Mouse (Mus musculus): ENCODE data around the gene Wdr60.

Gene Wdr60

DNA sequence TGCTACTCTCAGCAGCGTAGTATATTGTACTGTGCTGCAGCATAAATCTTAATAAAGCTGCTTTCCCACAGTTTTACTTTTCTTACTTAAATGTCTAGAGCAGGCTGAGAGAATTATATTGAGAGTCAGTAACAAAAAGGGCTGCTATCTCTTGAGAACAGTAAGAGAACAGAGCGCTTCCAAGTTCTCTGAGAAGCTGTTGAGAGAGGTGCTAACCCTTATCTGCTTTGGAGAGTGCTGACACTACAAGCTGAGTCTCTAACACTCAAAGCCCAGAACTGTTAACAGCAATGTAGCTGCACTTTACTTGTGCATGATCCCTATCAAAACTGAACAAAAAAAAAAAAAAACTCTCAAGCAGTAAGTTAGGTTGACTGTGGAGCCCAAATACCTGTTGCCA is 2.5 kb upstream of the Wdr60 start:
- no peak for DNase-seq (ENCODE audit: low read depth)

DNA sequence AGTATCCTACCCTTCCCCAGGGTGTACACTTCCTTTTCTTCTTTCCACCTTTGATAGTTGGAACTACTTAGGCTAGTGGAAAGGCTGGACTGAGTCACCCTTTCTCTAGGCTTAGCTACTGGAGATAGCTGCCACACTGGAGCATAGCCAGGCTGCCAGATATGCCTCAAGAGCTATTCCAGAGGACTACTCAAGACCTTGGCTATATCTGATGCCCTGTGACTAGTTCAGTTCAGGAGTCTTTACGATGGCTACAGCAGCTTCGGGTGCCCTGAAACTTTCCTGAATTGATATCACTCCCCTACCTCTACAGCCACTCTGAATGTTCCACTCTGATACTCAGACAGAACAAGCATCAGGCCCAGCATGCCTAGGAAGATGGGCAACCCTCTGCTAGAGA is 1.9 kb upstream of the Wdr60 start:
- DNase-seq (ENCODE audit: low read depth), result no peak

DNA sequence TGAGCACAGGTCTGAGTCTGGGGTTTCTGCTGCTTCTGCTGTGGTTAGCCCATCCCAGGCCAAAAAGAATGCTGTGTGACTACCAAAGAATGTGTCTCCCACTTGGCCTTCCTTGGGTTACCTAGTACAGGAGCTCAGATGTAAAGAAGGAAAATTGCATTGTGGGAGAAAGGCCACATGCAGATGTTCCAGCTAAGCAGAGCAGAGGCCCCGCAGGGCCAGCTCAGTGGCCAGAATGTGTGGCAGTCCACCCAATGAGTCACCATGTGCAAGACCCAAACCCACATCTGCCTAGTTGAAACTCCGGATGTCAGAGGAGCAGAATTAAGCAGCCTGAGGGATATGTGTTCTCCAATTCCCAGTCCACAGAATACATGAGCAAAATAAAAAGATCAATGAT is 4.5 kb downstream of the Wdr60 start:
- DNase-seq (ENCODE audit: low read depth), result peak; percentile 67

DNA sequence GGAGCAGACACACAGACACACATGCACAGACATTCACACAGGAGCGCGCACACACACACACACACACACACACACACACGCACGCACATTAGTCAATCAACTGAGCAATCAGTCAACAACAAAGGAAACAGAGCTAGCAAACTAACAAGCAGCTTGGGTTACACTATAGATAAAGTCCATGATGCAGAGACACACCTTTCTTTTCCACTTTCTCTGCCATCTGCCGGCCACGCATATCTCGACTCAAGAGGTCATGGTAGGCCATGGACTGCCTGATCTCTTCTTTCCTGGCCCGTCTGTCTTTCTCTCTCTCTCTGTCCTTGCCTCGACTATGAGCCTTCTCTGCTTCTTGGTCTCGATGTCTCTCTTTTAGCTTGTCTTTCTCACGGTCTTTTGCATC is 7.2 kb downstream of the Wdr60 start:
- DNase-seq (ENCODE audit: low read depth), result no peak

DNA sequence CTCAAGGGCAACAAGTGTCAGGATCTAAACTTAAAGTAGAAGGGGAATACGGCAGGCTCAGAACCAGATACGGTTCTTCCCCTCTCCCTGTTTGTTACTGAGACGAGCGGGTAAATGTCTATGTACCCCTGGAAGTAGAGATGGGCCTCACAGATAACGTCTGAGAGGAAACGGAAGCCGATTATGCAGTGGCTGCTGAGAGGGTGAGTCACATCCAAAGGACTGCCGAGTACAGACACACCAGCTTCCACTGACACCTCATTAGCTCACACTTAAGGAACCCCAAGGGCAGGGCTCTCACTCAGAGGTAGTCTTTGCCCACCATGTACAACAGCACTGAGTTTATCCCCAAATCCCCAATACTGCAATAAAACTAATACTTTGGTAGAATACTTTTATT is 8.2 kb downstream of the Wdr60 start:
- DNase-seq (ENCODE audit: low read depth), result peak; percentile 90

DNA sequence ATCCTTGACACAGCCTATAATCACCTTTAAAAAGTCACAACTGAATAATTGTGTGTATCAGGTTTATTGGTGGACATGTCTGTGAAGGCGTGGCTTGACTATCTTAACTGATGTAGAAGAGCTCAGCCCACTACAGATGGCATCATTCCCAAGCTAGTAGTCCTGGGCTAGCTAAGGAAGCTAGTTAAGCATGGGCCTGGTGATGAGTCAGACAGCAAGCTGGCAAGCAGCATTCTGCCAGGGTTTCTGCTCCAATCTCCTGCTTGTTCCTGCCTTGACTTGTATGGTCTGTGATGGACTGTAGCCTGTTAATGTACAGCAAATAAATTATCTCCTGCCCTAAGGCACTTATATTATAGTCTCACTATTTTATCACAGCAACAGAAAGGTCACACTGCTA is 18.2 kb downstream of the Wdr60 start:
- peak; percentile 52 for DNase-seq (ENCODE audit: low read depth)

DNA sequence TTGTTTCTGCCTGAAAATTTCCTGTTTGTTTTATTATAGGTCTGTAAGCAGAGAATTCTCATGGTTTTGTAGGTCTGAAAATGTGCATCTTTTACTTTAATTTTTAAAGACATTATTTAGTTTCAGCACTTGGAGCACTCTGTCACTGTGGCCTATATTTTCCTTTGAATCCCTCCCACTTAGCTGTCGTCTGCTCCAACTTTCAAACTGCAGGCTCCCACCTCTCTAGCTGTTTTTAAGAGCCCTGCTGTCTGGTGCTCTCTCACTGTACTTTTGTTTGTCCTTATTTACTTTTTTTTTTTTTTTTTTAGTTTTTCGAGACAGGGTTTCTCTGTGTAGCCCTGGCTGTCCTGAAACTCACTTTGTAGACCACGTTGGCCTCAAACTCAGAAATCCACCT is 24.0 kb downstream of the Wdr60 start:
- DNase-seq (ENCODE audit: low read depth), result no peak

DNA sequence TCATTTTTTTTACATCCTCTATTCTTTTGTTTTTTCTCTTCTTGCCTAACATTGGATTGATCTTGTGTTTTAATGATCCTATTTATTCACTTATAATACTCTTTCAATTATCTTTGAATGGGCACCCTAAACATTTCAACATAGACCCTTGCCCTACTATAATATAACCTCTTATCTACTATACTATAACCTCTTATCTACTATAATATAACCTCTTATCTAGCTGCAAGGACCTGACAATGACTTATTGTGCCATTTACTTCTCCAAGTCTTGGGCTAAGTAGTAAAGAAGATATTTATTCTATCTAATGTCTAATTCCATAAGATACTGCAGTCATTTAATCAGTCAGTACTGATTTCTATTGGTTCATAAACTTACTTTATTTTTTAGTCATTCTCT is 24.5 kb downstream of the Wdr60 start:
- DNase-seq (ENCODE audit: low read depth), result no peak

DNA sequence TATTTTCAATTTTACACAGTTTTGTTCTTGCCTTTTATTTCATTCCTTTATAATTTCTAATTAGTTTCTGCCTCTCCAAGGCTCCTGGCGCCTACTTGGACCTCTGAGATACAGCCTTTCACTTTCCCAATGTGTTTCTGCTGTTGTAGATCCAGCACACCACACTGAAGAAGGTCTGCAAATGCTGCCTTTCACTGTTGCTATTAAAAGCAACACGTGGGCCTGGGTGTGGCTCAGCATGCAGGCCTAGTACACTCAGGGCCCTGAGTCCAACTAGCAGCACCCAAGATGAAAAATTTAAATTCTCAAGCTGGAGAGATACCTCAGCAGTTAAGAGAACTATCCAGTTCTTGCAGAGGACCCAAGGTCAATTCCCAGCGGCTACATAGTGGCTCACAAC is 26.2 kb downstream of the Wdr60 start:
- no peak for DNase-seq (ENCODE audit: low read depth)

DNA sequence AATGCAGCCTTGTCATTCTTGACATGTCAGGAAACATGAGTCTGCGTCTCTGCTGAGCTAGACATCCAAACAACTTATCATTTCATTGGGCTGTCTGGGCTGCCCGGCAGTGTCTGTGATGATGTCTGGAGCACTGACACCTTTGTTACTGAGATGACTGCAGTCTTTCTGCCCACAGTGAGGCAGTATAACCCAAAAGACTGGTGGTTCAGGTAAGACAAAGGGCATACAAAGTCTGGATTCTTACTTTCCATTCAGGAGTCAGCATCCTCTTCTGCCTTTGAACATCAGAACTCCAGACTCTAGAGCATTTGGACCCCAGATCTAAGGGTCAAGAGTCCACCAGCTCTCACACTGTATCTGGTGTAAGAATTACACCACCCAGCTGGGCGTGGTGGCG is 27.5 kb downstream of the Wdr60 start:
- peak; percentile 49 for DNase-seq (ENCODE audit: low read depth)

DNA sequence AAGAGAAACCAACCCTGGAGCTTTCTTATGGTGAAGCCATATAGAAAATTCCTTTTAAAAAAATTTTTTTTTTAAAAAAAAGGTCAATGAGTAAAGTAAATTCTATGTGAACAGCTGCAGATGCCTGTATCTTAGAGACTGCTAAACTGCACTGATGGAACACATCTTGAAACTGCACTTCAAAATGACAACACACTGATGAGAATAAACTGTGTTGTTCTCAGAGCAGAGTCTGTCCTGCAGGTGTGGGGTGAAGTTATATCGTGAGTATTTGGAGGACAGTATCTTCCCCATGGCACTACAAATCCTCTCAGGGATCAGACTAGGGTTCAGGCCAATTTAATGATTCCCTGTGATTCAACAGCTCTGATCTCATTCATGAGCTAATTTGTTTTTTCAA is 30.8 kb downstream of the Wdr60 start:
- DNase-seq (ENCODE audit: low read depth), result no peak

DNA sequence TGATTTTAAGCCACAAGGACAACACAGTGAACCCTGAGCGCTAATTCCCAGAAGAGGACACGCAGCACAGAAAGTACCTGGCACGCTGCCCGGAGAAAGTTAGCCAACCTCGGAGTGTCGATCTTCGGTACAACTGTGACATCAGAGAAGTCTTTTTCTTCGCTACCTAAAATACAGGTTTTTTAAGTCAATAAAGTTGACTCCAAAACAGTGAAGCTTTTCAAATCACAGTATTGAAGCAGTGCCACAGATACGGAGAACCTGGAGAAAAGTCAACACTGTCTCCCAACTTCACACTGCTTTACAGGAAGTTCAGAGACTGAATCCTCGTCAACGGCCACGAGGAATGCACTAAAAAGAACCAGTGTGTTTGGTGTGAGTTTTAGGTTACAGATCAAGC is 31.2 kb downstream of the Wdr60 start:
- DNase-seq (ENCODE audit: low read depth), result no peak

DNA sequence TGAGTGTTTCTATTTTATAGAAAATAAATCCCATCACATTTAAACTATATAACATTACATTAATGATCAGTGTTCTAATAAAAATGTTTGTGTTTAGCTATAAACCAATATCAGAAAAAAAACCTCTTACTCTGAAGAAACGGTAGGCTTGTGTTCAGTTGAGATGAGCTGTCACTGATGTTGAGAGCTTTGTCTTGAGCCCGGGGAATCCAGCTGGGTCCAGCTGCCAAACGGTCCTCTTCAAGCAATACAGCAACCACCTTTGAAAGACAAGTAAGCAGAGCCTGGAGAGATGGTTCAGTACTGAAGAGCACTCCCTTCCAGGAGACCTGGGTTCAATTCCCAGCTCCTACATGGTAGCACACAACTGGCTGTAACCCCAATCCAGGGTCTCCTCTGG is 33.4 kb downstream of the Wdr60 start:
- DNase-seq (ENCODE audit: low read depth), result no peak

DNA sequence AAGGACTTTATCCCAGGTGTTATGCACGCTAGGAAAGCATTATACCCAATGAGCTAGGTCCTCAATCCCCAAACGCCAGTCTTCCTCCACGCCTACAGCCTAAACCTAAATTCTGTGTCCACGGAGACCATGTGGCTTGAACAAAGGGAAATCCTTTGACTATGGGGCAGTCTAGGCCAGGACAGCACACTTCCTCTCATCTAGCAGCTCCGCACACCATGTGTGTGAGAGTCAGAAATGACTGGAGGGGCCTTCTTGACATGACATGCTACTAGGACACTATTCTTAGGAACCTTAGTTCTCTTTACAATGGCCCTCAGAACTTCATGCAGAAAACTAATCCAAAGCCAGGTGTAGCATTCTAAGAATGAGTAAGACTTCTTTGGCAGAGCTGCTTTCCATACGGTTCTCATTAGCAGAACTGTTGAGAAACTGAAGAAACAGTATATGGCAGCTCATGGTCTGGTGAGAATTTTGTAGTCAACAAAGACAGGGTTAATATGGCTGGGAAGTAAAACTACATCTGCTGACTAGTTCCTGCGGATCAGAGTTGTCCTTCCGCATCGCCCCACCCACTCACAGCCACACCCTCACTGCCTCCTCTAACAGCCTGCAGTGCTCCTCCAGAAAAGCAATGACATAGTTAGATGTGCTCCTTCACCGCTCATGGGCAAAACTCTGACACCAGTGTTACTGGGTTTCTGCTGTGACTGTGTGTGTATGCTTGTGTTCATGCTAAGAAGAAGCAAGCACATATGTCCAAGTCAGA is 36.3 kb downstream of the Wdr60 start:
- no peak for DNase-seq (ENCODE audit: low read depth)

DNA sequence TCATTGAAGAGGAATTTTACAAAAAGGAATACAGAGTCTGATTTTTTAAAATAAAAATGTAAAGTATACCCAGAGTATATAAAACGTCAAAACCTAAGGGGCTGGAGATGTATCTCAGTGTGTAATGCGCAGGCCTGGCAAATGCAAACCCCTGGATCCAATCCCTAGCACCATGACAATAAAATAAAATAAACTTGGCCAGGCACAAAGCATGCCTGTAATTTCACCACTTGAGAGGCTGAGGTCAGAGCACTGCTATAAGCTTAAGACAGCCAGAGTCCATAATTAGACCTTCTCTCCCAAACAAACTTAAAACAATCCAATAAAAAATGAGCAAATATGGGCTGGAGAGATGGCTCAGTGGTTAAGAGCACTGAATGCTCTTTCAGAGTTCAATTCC is 39.7 kb downstream of the Wdr60 start:
- no peak for DNase-seq (ENCODE audit: low read depth)

DNA sequence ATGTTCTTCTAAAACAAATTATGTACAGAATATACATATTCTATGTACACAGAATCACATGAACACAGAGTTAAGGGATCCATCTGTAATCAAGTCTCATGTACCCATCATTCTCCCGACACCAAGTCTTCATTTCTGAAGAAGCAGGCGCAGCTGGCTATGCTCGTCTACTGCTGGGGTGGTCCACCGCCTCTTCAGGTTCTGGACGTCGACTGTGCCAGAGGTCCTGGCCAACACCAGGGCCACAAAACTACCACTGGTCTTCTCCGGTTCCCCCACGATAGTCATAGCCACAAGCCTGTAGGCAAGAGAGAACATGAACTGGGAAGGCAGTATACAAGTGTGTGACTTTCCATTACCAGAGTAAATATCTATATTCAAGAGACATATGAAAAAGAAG is 55.3 kb downstream of the Wdr60 start:
- DNase-seq (ENCODE audit: low read depth), result no peak

DNA sequence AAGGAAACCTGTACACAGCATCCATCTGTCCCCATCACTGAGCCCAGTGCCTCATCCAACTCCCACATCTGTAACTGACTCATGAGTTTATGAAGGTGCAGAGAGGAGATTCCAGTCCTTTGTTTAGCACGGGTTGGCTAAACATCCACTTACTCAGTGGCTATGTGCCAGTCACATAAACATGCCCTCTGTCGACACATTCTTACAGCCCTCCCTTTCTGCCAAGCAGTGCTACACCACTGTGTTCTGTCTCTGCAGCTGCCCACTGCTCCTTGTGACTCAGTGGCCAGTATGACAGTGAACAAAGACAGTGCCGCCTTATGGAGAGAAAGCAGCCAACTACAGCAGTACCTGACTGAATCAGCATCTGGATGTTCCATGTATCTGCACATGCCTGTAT is 57.1 kb downstream of the Wdr60 start:
- no peak for DNase-seq (ENCODE audit: low read depth)

DNA sequence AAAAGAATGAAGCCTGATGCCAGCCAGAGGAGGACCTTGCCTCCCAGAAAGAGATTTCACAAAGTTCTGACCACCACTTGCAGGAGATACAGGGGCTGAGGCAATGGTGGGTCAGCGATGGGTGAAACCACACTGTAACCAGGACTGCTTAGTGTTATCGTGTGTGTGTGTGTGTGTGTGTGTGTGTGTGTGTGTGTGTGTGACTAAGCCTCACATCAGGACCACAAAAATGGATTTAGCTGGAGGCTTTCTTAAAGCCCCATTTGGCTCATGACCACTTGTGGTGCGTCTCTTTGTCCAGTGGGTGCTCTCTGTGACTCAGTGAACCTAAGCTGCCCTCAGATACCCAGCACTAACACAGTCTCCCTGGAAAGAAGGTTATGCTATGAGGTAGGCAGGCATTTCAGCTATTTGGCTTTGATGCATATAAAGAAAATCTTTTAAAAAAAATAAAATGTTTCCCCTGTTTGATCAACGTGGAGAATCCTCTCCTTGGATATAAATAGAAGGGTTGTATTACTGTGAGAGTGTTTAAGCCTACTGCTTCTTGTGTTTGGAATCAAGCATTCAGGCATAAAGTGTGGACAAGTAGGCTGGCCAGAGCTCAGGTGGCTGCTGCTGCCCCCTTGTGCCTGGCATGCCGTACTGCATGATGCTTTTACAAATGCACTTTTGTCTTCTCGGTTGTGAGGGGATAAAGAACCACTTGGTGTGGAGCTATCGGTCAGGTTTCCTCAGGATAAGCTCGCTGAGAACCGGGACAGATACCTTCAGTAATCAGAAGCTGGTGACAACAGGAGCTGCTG is 60.4 kb downstream of the Wdr60 start:
- peak; percentile 58 for DNase-seq (ENCODE audit: low read depth)

DNA sequence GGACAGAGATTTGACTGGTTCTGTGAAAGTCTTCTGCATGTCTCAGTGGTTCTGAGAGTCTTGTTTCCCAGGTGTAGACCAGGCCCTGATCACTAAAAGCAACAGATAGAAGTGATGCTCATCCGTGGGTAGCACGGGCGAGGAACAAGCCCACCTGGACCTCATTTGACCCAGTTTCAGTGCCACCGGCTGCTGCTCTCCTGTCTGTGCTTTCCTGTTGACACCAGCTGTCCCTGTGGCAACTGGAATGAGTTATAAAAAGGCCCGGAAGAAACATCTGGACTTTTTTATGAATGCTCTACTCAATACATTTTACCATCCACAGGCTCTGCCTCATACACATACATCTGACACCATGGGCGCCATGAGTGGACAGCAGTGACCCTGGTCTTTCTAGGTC is 64.0 kb downstream of the Wdr60 start:
- DNase-seq (ENCODE audit: low read depth), result no peak

DNA sequence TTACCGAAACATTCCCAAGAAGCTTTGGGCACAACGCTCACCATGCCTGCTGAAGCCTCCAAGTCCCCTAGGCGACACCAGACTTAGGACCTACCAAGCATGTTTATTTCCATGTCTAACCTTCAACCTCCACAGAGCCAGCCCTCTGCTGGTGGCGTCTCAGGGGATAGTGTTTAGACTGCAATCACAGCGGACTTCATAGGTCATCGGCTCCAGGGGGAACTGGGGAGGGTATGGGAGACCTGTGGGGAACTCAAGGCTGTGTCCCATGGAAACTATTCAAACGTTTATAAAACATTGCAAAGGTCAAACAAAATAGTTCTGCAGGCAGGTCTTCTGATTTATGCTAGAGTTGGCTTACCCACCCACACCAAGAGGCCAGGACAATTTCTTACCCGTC is 66.6 kb downstream of the Wdr60 start:
- no peak for DNase-seq (ENCODE audit: low read depth)

DNA sequence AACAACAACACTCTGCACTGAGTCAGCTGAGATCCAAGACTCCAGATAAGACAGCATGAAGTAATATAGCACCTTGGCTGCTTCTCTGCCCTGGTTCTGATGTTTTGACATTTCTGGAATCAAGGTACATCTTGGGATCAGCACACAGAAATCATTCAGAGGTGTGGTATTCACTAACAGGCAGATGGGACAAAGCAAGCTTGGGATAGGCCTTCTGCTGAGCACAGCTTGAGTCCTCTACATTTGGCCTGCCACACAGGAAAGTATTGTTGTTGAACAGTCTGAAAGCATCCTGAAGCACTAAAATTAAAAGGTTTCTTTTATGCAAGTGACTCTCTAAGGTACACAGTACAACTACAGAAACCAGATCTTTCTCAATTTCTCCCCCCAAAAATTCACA is 68.2 kb downstream of the Wdr60 start:
- no peak for DNase-seq (ENCODE audit: low read depth)

DNA sequence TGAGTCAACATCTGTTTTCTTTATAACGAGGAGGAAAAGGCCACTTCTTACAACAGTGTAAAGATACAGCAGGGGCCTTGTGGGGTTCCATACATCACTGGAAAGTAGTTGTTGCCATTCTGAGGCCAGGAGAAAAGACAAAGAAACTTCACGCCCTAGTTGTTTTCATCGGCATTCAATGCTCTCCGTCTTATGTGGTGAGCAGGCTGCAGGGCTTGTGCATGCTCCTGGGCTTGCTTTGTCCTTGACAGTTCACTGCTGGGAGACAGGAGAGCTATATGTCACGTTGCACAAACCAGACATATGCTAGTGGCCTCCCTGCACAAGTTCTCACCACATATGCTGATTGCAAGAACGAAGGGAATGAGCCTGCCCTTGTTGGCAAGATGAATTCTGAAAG is 68.9 kb downstream of the Wdr60 start:
- DNase-seq (ENCODE audit: low read depth), result no peak

DNA sequence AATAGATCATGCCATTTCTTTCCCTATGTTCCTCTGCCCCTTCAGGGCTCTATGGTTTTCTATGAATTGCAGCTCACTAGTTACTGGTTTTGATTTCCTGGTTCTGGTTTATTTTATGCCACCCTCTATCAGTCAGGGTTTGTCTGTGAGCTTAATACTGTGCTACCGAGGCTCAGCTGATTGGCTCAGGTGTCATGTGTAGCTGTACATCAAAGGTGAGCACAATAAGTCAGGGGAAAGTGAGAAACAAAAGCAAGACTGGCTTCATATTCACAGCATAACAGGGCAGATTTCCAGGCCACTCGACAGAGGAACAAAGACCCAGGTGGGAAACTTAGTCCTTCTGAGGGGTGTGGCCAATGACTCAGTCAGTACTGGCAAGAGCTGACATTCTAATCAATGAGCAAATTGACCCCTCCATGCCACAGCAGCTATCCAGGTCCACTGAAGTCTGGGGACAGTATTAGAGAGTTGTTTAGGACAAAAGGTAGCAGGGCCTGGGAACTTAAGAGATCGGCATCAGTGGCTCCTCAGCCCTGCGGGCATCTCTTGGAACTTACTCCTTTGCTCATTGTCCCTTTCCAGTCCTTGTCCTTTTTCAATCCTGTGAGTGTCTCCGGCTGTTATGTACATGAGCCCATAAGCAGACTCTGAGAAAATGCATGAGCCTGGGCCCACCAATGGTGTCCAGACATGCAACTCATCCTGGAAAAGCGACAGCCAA is 79.4 kb downstream of the Wdr60 start:
- no peak for DNase-seq (ENCODE audit: low read depth)

Data from 416B (cell line).